ENCODE assay signal across 8 mouse cellular contexts in the genomic region with DNA sequence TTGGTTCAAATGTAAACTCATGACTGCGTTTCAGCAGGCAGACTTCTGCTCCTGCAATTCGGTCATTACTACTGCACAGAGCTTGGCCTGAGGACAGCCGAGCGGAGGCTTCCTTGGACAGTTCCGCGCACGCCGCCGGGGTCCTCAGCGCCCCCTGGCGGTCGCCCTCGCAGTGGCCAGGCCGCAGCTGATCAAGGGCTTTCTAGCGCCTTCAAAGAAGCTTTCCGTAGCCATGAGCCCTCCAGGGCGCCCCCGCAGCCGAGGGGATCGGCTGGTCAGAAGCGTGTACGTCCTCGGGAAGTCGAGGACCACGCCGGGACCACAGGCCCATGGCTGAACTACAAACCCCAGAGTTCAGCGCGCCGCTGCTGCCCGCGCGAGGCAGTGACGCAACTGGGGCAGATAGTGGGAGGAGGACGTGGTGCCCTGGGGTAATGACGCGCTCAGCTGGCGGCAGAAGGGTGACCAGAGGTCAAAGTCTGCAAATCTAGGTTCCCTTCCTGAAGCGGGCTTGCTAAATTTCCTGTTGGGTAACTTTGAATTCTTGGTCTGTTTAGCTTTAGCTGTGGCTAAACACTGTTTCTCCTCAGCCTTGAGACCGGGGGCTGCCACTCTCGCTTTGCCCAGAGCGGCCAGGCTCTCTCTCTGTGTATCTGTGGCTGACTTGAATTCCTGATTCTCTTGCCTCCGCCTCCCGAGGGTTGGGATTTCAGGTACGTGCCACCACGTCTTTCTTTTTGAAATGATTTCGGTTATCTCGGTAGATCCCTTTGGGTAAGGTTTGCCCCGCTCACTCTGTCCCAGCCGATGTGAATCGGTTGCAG. TPM values are rescaled to one million over a fixed set of nuclear protein-coding genes. Genes with fewer than 3 reads are reported as not detected.
DNase-seq lines count a peak whose midpoint lies in the region; ATAC-seq lines count a peak whose summit lies in the region.

No protein-coding gene starts in this region.

- WGBS in embryonic facial prominence, embryonic 11.5 days = 2% methylated on average over 50 of the region's 50 CpGs
- WGBS in limb, embryonic 10.5 days = 2% methylated on average over 50 of the region's 50 CpGs
- WGBS in midbrain, embryonic 12.5 days = 3% methylated on average over 50 of the region's 50 CpGs

- H3K36me3 ChIP-seq in embryonic facial prominence, embryonic 11.5 days (replicated peaks; ENCODE audit: control insufficient read depth, insufficient read depth, low read depth, low read length) = no peaks in the 10 kb centered on the region
- peaks cover 11% of the 10 kb centered on the region for H3K36me3 ChIP-seq in limb, embryonic 10.5 days
- H3K36me3 ChIP-seq in midbrain, embryonic 12.5 days = peaks cover 12% of the 10 kb centered on the region

- H3K27me3 ChIP-seq in embryonic facial prominence, embryonic 11.5 days (ENCODE audit: control insufficient read depth, insufficient read depth, low read length) = no peaks in the 10 kb centered on the region
- no peaks in the 10 kb centered on the region for H3K27me3 ChIP-seq in limb, embryonic 10.5 days (ENCODE audit: low read depth, poor library complexity, severe bottlenecking)
- no peaks in the 10 kb centered on the region for H3K27me3 ChIP-seq in midbrain, embryonic 12.5 days

- H3K27ac ChIP-seq in embryonic facial prominence, embryonic 11.5 days (replicated peaks; ENCODE audit: low read depth, low read length) = peak overlapping the region; percentile 61; the same call in 1 of the 2 replicates
- H3K27ac ChIP-seq in limb, embryonic 10.5 days = peak overlapping the region; percentile 91
- H3K27ac ChIP-seq in midbrain, embryonic 12.5 days (replicated peaks) = peak overlapping the region; percentile 88

- H3K4me3 ChIP-seq in embryonic facial prominence, embryonic 11.5 days (ENCODE audit: low read depth, low read length) = peak overlapping the region; percentile 56
- peak overlapping the region; percentile 65 for H3K4me3 ChIP-seq in limb, embryonic 10.5 days
- peak overlapping the region; percentile 64 for H3K4me3 ChIP-seq in midbrain, embryonic 12.5 days

- DNase-seq in 3134 (ENCODE audit: extremely low read depth, insufficient read length, low spot score) = peak; percentile 97
- DNase-seq in adrenal gland, postnatal 25 days = peak; percentile 95
- peak; percentile 94 for DNase-seq in embryonic facial prominence, embryonic 11.5 days (ENCODE audit: low spot score)
- DNase-seq in heart, adult 11 months = peak; percentile 100
- peak; percentile 96 for DNase-seq in kidney, adult 11 months
- DNase-seq in limb, embryonic 10.5 days (ENCODE audit: low spot score) = peak; percentile 97
- DNase-seq in skeletal muscle tissue, adult 2 months (ENCODE audit: low read depth, low spot score) = peak; percentile 96

- H3K4me1 ChIP-seq in embryonic facial prominence, embryonic 11.5 days (ENCODE audit: control insufficient read depth, insufficient read depth, low read length) = peaks cover 3% of the 10 kb centered on the region
- H3K4me1 ChIP-seq in limb, embryonic 10.5 days = peaks cover 19% of the 10 kb centered on the region
- peaks cover 16% of the 10 kb centered on the region for H3K4me1 ChIP-seq in midbrain, embryonic 12.5 days

- peak; percentile 96 for ATAC-seq in embryonic facial prominence, embryonic 11.5 days (replicated peaks; ENCODE audit: insufficient number of reproducible peaks, low FRiP score, low TSS enrichment, low read depth)
- ATAC-seq in midbrain, embryonic 12.5 days (ENCODE audit: low FRiP score, low read depth) = peak; percentile 97

- peak overlapping the region; percentile 75 for H3K9ac ChIP-seq in embryonic facial prominence, embryonic 11.5 days (replicated peaks; ENCODE audit: low read length)
- H3K9ac ChIP-seq in midbrain, embryonic 12.5 days (replicated peaks) = peak overlapping the region; percentile 57

- peak overlapping the region; percentile 59 for H3K4me2 ChIP-seq in embryonic facial prominence, embryonic 11.5 days (ENCODE audit: low read depth, low read length)
- H3K4me2 ChIP-seq in midbrain, embryonic 12.5 days (replicated peaks) = peak overlapping the region; percentile 54

- H3K9me3 ChIP-seq in embryonic facial prominence, embryonic 11.5 days (replicated peaks; ENCODE audit: control insufficient read depth, low read length) = no peaks in the 10 kb centered on the region
- H3K9me3 ChIP-seq in limb, embryonic 10.5 days (replicated peaks) = no peaks in the 10 kb centered on the region
- H3K9me3 ChIP-seq in midbrain, embryonic 12.5 days = no peaks in the 10 kb centered on the region

RNA-seq across cellular contexts. Expression of a gene that starts 3.3 kb away (rescaled TPM):
- 18.6 and 24.5 TPM in 2 replicates for total RNA-seq in adrenal gland, postnatal 25 days (2021)
- 22.6 and 23.8 TPM in 2 replicates for polyA plus RNA-seq in embryonic facial prominence, embryonic 11.5 days (2014; fragmentation: Nextera tagmentation; extraction: Ambion mirVana)
- 18.9 and 22.6 TPM in 2 replicates for polyA plus RNA-seq in limb, embryonic 10.5 days (2016; fragmentation: Nextera tagmentation; extraction: Ambion mirVana)
- 25.6 and 28.7 TPM in 2 replicates for polyA plus RNA-seq in midbrain, embryonic 12.5 days (2016; fragmentation: Nextera tagmentation; extraction: Ambion mirVana)

RNA-seq across cellular contexts. Expression of a gene that starts 23.1 kb away (rescaled TPM):
- 5.0 and 7.6 TPM in 2 replicates for total RNA-seq in adrenal gland, postnatal 25 days (2021)
- 3.4 and 4.1 TPM in 2 replicates for polyA plus RNA-seq in embryonic facial prominence, embryonic 11.5 days (2014; fragmentation: Nextera tagmentation; extraction: Ambion mirVana)
- polyA plus RNA-seq in limb, embryonic 10.5 days (2016; fragmentation: Nextera tagmentation; extraction: Ambion mirVana) = 1.7 and 3.4 TPM in 2 replicates
- 9.0 and 9.7 TPM in 2 replicates for polyA plus RNA-seq in midbrain, embryonic 12.5 days (2016; fragmentation: Nextera tagmentation; extraction: Ambion mirVana)

RNA-seq across cellular contexts. Expression of a gene that starts 23.4 kb away (rescaled TPM):
- 8.3 and 10.8 TPM in 2 replicates for total RNA-seq in adrenal gland, postnatal 25 days (2021)
- polyA plus RNA-seq in embryonic facial prominence, embryonic 11.5 days (2014; fragmentation: Nextera tagmentation; extraction: Ambion mirVana) = 48.0 and 53.4 TPM in 2 replicates
- polyA plus RNA-seq in limb, embryonic 10.5 days (2016; fragmentation: Nextera tagmentation; extraction: Ambion mirVana) = 40.8 and 47.4 TPM in 2 replicates
- polyA plus RNA-seq in midbrain, embryonic 12.5 days (2016; fragmentation: Nextera tagmentation; extraction: Ambion mirVana) = 107 and 111 TPM in 2 replicates

RNA-seq across cellular contexts. Expression of a gene that starts 23.7 kb away (rescaled TPM):
- 44.2 and 45.9 TPM in 2 replicates for total RNA-seq in adrenal gland, postnatal 25 days (2021)
- 13.3 and 14.3 TPM in 2 replicates for polyA plus RNA-seq in embryonic facial prominence, embryonic 11.5 days (2014; fragmentation: Nextera tagmentation; extraction: Ambion mirVana)
- polyA plus RNA-seq in limb, embryonic 10.5 days (2016; fragmentation: Nextera tagmentation; extraction: Ambion mirVana) = 20.4 and 21.5 TPM in 2 replicates
- 12.3 and 13.8 TPM in 2 replicates for polyA plus RNA-seq in midbrain, embryonic 12.5 days (2016; fragmentation: Nextera tagmentation; extraction: Ambion mirVana)

RNA-seq across cellular contexts. Expression of a gene that starts 30.3 kb away (rescaled TPM):
- 52.9 and 66.5 TPM in 2 replicates for total RNA-seq in adrenal gland, postnatal 25 days (2021)
- polyA plus RNA-seq in embryonic facial prominence, embryonic 11.5 days (2014; fragmentation: Nextera tagmentation; extraction: Ambion mirVana) = 5.8 and 6.1 TPM in 2 replicates
- polyA plus RNA-seq in limb, embryonic 10.5 days (2016; fragmentation: Nextera tagmentation; extraction: Ambion mirVana) = 7.7 and 8.9 TPM in 2 replicates
- polyA plus RNA-seq in midbrain, embryonic 12.5 days (2016; fragmentation: Nextera tagmentation; extraction: Ambion mirVana) = 16.2 and 17.4 TPM in 2 replicates

Comparison
In these comparisons a context has a peak if more than half of its experiments do, and no peak if none do; other contexts are left out.
1. Peak in every context shown above with its lines: DNase-seq, ATAC-seq, H3K4me3 ChIP-seq and H3K27ac ChIP-seq.